Mouse (Mus musculus): ENCODE results near the gene Taf8. TPM values are rescaled to one million over a fixed set of nuclear protein-coding genes. Genes with fewer than 3 reads are reported as not detected.

Gene Taf8
- polyA plus RNA-seq, 1 experiment from 2014 or later, result 28.7 TPM

- WGBS, result 2% methylated on average over 45 of the region's 45 CpGs
- no peaks in the 10 kb centered on the region for H3K36me3 ChIP-seq
- no peak for ATAC-seq (ENCODE audit: low FRiP score, low read depth)
- no peak within 1 kb of the TSS for H3K27ac ChIP-seq
- peak within 1 kb of the TSS; percentile 32 for H3K4me3 ChIP-seq
- no peaks in the 10 kb centered on the region for H3K9me3 ChIP-seq
- H3K27me3 ChIP-seq (replicated peaks), result peaks cover 40% of the 10 kb centered on the region
- H3K9ac ChIP-seq, result 0 out of 2 replicates have a peak within 1 kb of the TSS, but pooled peaks have one; percentile 42
- H3K4me2 ChIP-seq (replicated peaks), result peak within 1 kb of the TSS; percentile 62
- peaks cover 5% of the 10 kb centered on the region for H3K4me1 ChIP-seq
Measured at GRCm38 (mm10) chr17:47436156-47436906, 65.8 kb downstream of the Taf8 start, which contains the start of gene AI661453. Gene AI661453 (plus strand): TSS chr17:47436615.

Other genes with a start within 250 kb of the Taf8 start
- gene Mrps10, start 133.4 kb downstream of the Taf8 start, polyA plus RNA-seq (2016; fragmentation: Nextera tagmentation; extraction: Ambion mirVana), result 75.3 and 78.5 TPM in 2 replicates
- 0.75 and 0.85 TPM in 2 replicates for gene Guca1b, start 116.9 kb downstream of the Taf8 start, polyA plus RNA-seq (2016; fragmentation: Nextera tagmentation; extraction: Ambion mirVana)
- 0.95 and 1.1 TPM in 2 replicates for gene Guca1a, start 101.7 kb downstream of the Taf8 start, polyA plus RNA-seq (2016; fragmentation: Nextera tagmentation; extraction: Ambion mirVana)
- 0.14 and 0.32 TPM in 2 replicates for gene AI661453, start 65.7 kb downstream of the Taf8 start, polyA plus RNA-seq (2016; fragmentation: Nextera tagmentation; extraction: Ambion mirVana)
- 0.37 and 0.68 TPM in 2 replicates for gene 1700001C19Rik, start 64.9 kb downstream of the Taf8 start, polyA plus RNA-seq (2016; fragmentation: Nextera tagmentation; extraction: Ambion mirVana)
- 146 and 152 TPM in 2 replicates for gene Ccnd3, start 2.8 kb upstream of the Taf8 start, polyA plus RNA-seq (2016; fragmentation: Nextera tagmentation; extraction: Ambion mirVana)
- gene Bysl, start 109.2 kb upstream of the Taf8 start, polyA plus RNA-seq (2016; fragmentation: Nextera tagmentation; extraction: Ambion mirVana), result 32.5 and 35.9 TPM in 2 replicates
- 39.7 and 41.6 TPM in 2 replicates for gene Med20, start 109.3 kb upstream of the Taf8 start, polyA plus RNA-seq (2016; fragmentation: Nextera tagmentation; extraction: Ambion mirVana)
- 2.0 and 2.4 TPM in 2 replicates for gene Gm20517, start 109.3 kb upstream of the Taf8 start, polyA plus RNA-seq (2016; fragmentation: Nextera tagmentation; extraction: Ambion mirVana)
- 10.4 and 12.5 TPM in 2 replicates for gene Usp49, start 128.4 kb upstream of the Taf8 start, polyA plus RNA-seq (2016; fragmentation: Nextera tagmentation; extraction: Ambion mirVana)
- 327 and 354 TPM in 2 replicates for gene Tomm6, start 186.1 kb upstream of the Taf8 start, polyA plus RNA-seq (2016; fragmentation: Nextera tagmentation; extraction: Ambion mirVana)
- gene Frs3, start 186.7 kb upstream of the Taf8 start, polyA plus RNA-seq (2016; fragmentation: Nextera tagmentation; extraction: Ambion mirVana), result 22.7 and 24.1 TPM in 2 replicates
- 0.28 and 0.54 TPM in 2 replicates for gene Gm21981, start 192.2 kb upstream of the Taf8 start, polyA plus RNA-seq (2016; fragmentation: Nextera tagmentation; extraction: Ambion mirVana)
- gene Prickle4, start 192.4 kb upstream of the Taf8 start, polyA plus RNA-seq (2016; fragmentation: Nextera tagmentation; extraction: Ambion mirVana), result 0.86 and 1.3 TPM in 2 replicates
- gene Pgc, start 224.6 kb upstream of the Taf8 start, polyA plus RNA-seq (2016; fragmentation: Nextera tagmentation; extraction: Ambion mirVana), result not detected in 2 replicates
- 3.8 and 4.5 TPM in 2 replicates for gene Tfeb, start 234.7 kb upstream of the Taf8 start, polyA plus RNA-seq (2016; fragmentation: Nextera tagmentation; extraction: Ambion mirVana)